Mouse (Mus musculus): ENCODE measurements around the gene Tex2. TPM values are rescaled to one million over a fixed set of nuclear protein-coding genes. Genes with fewer than 3 reads are reported as not detected.

Gene Tex2
- polyA plus RNA-seq, 1 experiment from 2014 or later, result 14.2 TPM

DNA sequence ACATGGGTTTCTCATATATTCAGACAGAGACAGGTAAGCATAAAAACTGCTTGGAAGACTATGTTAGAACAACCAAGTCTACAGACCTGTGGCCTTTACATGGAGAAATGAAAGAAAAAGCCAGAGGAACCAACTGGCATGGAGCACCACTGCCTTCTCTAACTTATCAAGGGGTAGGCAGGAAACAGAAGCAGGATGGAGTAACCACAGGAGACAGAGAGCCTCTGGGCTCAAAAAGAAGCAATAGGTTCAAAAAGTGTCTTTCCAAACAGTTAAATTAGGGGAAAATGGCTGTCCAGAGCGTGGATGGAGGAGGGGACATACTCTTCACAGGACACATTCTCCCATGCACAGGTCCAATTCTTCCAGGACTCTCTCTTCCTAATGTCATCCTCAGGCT, 141.6 kb downstream of the Tex2 start:
- Histone ChIP-seq H3K27ac (ENCODE audit: low read length) (0 out of 2 replicates have a peak overlapping the region, but pooled peaks have one; percentile 7), H3K4me1 (ENCODE audit: control insufficient read depth, insufficient read depth, low read length) (no peaks in the 10 kb centered on the region), H3K4me2 (ENCODE audit: low read depth, low read length) (no peak overlapping the region), H3K36me3 (ENCODE audit: control insufficient read depth, insufficient read depth) (no peaks in the 10 kb centered on the region), H3K27me3 (ENCODE audit: control insufficient read depth, insufficient read depth, low read length) (no peaks in the 10 kb centered on the region), H3K9ac (ENCODE audit: low read length) (no peak overlapping the region), H3K4me3 (ENCODE audit: low read length) (no peak overlapping the region), H3K9me3 (replicated peaks; ENCODE audit: control insufficient read depth, low read length) (no peaks in the 10 kb centered on the region)
- ATAC-seq (replicated peaks; ENCODE audit: extremely low read depth, insufficient read depth, low FRiP score), result no peak
- 80% methylated on average over 1 of the region's 1 CpGs for WGBS

DNA sequence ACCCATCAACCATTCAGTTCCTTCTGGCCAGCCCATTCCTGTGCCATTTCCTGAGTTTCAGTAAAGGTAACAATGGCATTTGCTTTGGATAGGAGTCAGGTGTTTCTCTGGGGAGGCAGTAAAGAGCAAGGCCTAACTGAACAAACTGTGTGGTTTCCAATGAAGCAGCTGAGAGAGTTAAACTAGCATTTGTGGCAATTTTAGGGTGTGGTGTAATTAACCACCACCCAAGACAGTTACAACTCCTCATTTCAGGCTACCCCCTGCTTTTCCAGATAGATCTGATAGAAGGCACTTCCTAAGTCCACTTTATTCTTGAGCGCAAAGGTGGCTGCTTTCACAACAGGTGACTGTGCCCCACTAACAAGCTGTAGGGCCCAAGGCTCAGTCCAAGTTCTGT, 144.7 kb downstream of the Tex2 start:
- Histone ChIP-seq H3K27ac (ENCODE audit: low read length) (no peak overlapping the region), H3K9me3 (replicated peaks; ENCODE audit: control insufficient read depth, low read length) (no peaks in the 10 kb centered on the region), H3K27me3 (ENCODE audit: control insufficient read depth, insufficient read depth, low read length) (no peaks in the 10 kb centered on the region), H3K9ac (ENCODE audit: low read length) (no peak overlapping the region), H3K4me3 (ENCODE audit: low read length) (no peak overlapping the region), H3K4me1 (ENCODE audit: control insufficient read depth, insufficient read depth, low read length) (peaks cover 3% of the 10 kb centered on the region; the same call in 1 of the 2 replicates), H3K36me3 (ENCODE audit: control insufficient read depth, insufficient read depth) (no peaks in the 10 kb centered on the region), H3K4me2 (ENCODE audit: low read depth, low read length) (no peak overlapping the region)
- ATAC-seq (replicated peaks; ENCODE audit: extremely low read depth, insufficient read depth, low FRiP score), result no peak
- 84% methylated on average over 1 of the region's 1 CpGs for WGBS

DNA sequence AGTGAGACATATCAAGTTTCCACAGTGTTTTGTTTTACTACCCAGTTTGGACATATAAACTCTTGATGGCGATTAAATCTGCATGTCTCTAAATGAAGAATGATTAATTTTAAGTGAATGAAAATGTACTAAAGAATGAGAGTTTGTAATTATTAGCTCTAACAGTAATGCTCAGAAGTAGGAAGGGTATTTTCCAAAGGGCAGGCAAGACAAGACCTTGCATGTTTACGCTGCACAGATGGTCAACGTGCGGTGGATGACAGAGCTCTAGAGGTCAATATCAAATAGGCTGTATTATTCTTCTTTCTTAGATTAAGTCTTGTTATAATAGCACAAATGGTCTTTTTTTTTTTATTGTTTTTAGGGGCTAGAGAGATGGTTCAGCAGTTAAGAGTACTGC, 147.3 kb downstream of the Tex2 start:
- Histone ChIP-seq H3K36me3 (ENCODE audit: control insufficient read depth, insufficient read depth) (no peaks in the 10 kb centered on the region), H3K4me2 (ENCODE audit: low read depth, low read length) (no peak overlapping the region), H3K27me3 (ENCODE audit: control insufficient read depth, insufficient read depth, low read length) (no peaks in the 10 kb centered on the region), H3K27ac (ENCODE audit: low read length) (no peak overlapping the region), H3K4me1 (ENCODE audit: control insufficient read depth, insufficient read depth, low read length) (peaks cover 17% of the 10 kb centered on the region), H3K4me3 (ENCODE audit: low read length) (no peak overlapping the region), H3K9me3 (replicated peaks; ENCODE audit: control insufficient read depth, low read length) (no peaks in the 10 kb centered on the region), H3K9ac (ENCODE audit: low read length) (no peak overlapping the region)
- ATAC-seq (replicated peaks; ENCODE audit: extremely low read depth, insufficient read depth, low FRiP score), result no peak
- 88% methylated on average over 4 of the region's 4 CpGs for WGBS

DNA sequence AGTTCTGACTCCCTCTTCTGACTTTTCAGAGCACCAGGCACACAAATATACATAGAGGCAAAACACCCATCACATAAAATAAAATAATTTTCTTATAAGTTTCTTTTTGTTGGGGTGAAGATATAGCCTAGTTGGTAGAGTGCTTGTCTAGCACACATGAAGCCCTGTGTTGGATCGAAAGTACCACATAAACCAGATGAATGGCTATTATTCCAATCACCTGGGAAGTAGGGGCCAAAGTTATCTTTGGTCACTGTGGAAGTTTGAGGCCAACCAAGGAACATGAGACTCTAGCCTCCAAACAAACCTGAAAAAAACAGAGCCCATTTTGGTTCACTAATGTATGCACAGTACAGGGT, 147.7 kb downstream of the Tex2 start:
- ATAC-seq (replicated peaks; ENCODE audit: extremely low read depth, insufficient read depth, low FRiP score), result no peak
- no peaks in the 10 kb centered on the region for H3K27me3 ChIP-seq (ENCODE audit: control insufficient read depth, insufficient read depth, low read length)
- WGBS, result 95% methylated on average over 1 of the region's 1 CpGs
- no peak overlapping the region for H3K4me3 ChIP-seq (ENCODE audit: low read length)
- H3K4me2 ChIP-seq (ENCODE audit: low read depth, low read length), result no peak overlapping the region
- H3K9me3 ChIP-seq (replicated peaks; ENCODE audit: control insufficient read depth, low read length), result no peaks in the 10 kb centered on the region
- no peak overlapping the region for H3K27ac ChIP-seq (ENCODE audit: low read length)
- no peak overlapping the region for H3K9ac ChIP-seq (ENCODE audit: low read length)
- H3K36me3 ChIP-seq (ENCODE audit: control insufficient read depth, insufficient read depth), result no peaks in the 10 kb centered on the region
- peaks cover 17% of the 10 kb centered on the region for H3K4me1 ChIP-seq (ENCODE audit: control insufficient read depth, insufficient read depth, low read length)

GRCm38 (mm10) chr11:106464681-106465544, 148.3 kb downstream of the Tex2 start:
- H3K4me2 ChIP-seq (ENCODE audit: low read depth, low read length), result no peak overlapping the region

DNA sequence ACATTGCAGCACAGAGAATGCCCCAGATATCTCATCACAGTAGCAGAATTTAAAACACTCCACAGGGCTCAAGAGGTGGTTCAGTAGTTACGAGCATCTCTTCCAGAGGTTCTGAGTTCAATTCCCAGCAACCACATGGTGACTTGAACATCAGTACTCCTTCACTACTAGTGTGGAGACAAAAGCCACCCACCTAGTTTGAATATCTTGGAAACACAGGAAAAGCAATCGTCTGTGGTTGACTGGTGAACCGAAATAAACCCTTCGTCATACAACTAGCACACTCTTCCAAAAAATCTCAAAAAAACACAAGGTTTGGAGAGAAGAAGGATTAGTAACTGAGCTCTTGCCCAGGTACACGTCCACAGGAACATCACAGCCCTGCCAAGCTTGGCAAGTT, 149.4 kb downstream of the Tex2 start:
- Histone ChIP-seq H3K9ac (ENCODE audit: low read length) (no peak overlapping the region), H3K9me3 (replicated peaks; ENCODE audit: control insufficient read depth, low read length) (no peaks in the 10 kb centered on the region), H3K4me2 (ENCODE audit: low read depth, low read length) (no peak overlapping the region), H3K4me1 (ENCODE audit: control insufficient read depth, insufficient read depth, low read length) (peaks cover 17% of the 10 kb centered on the region), H3K27me3 (ENCODE audit: control insufficient read depth, insufficient read depth, low read length) (no peaks in the 10 kb centered on the region), H3K4me3 (ENCODE audit: low read length) (no peak overlapping the region), H3K27ac (ENCODE audit: low read length) (no peak overlapping the region), H3K36me3 (ENCODE audit: control insufficient read depth, insufficient read depth) (no peaks in the 10 kb centered on the region)
- no peak for ATAC-seq (replicated peaks; ENCODE audit: extremely low read depth, insufficient read depth, low FRiP score)
- WGBS, result 70% methylated on average over 5 of the region's 5 CpGs

More at GRCm38 (mm10) chr11:106464681-106465544, 148.3 kb downstream of the Tex2 start:
- no peaks in the 10 kb centered on the region for H3K9me3 ChIP-seq (replicated peaks; ENCODE audit: control insufficient read depth, low read length)
- no peaks in the 10 kb centered on the region for H3K36me3 ChIP-seq (ENCODE audit: control insufficient read depth, insufficient read depth)
- 80% methylated on average over 4 of the region's 4 CpGs for WGBS
- H3K27ac ChIP-seq (ENCODE audit: low read length), result no peak overlapping the region
- H3K4me1 ChIP-seq (ENCODE audit: control insufficient read depth, insufficient read depth, low read length), result peaks cover 17% of the 10 kb centered on the region
- no peaks in the 10 kb centered on the region for H3K27me3 ChIP-seq (ENCODE audit: control insufficient read depth, insufficient read depth, low read length)
- H3K9ac ChIP-seq (ENCODE audit: low read length), result no peak overlapping the region
- no peak for ATAC-seq (replicated peaks; ENCODE audit: extremely low read depth, insufficient read depth, low FRiP score)
- H3K4me3 ChIP-seq (ENCODE audit: low read length), result no peak overlapping the region

GRCm38 (mm10) chr11:106462309-106462708, 150.9 kb downstream of the Tex2 start:
- no peaks in the 10 kb centered on the region for H3K36me3 ChIP-seq (ENCODE audit: control insufficient read depth, insufficient read depth)
- 0 out of 2 replicates have a peak overlapping the region, but pooled peaks have one; percentile 11 for H3K27ac ChIP-seq (ENCODE audit: low read length)
- no peaks in the 10 kb centered on the region for H3K9me3 ChIP-seq (replicated peaks; ENCODE audit: control insufficient read depth, low read length)
- peaks cover 20% of the 10 kb centered on the region for H3K4me1 ChIP-seq (ENCODE audit: control insufficient read depth, insufficient read depth, low read length)
- H3K4me3 ChIP-seq (ENCODE audit: low read length), result no peak overlapping the region
- no peak overlapping the region for H3K4me2 ChIP-seq (ENCODE audit: low read depth, low read length)
- H3K9ac ChIP-seq (ENCODE audit: low read length), result no peak overlapping the region
- 38% methylated on average over 3 of the region's 3 CpGs for WGBS
- no peaks in the 10 kb centered on the region for H3K27me3 ChIP-seq (ENCODE audit: control insufficient read depth, insufficient read depth, low read length)
- ATAC-seq (replicated peaks; ENCODE audit: extremely low read depth, insufficient read depth, low FRiP score), result no peak

- Histone ChIP-seq H3K27ac (ENCODE audit: low read length) (no peak overlapping the region), H3K36me3 (ENCODE audit: control insufficient read depth, insufficient read depth) (no peaks in the 10 kb centered on the region), H3K9ac (ENCODE audit: low read length) (no peak overlapping the region), H3K9me3 (replicated peaks; ENCODE audit: control insufficient read depth, low read length) (no peaks in the 10 kb centered on the region), H3K4me3 (ENCODE audit: low read length) (no peak overlapping the region), H3K4me1 (ENCODE audit: control insufficient read depth, insufficient read depth, low read length) (peaks cover 19% of the 10 kb centered on the region), H3K27me3 (ENCODE audit: control insufficient read depth, insufficient read depth, low read length) (no peaks in the 10 kb centered on the region), H3K4me2 (ENCODE audit: low read depth, low read length) (no peak overlapping the region)
- ATAC-seq (replicated peaks; ENCODE audit: extremely low read depth, insufficient read depth, low FRiP score), result no peak
- WGBS, result 76% methylated on average over 5 of the region's 5 CpGs
Observed at GRCm38 (mm10) chr11:106461145-106461932, 151.9 kb downstream of the Tex2 start.

- WGBS, result 78% methylated on average over 1 of the region's 1 CpGs
- H3K4me3 ChIP-seq (ENCODE audit: low read length), result no peak overlapping the region
- ATAC-seq (replicated peaks; ENCODE audit: extremely low read depth, insufficient read depth, low FRiP score), result no peak
- H3K9ac ChIP-seq (ENCODE audit: low read length), result no peak overlapping the region
- no peak overlapping the region for H3K27ac ChIP-seq (ENCODE audit: low read length)
- no peaks in the 10 kb centered on the region for H3K9me3 ChIP-seq (replicated peaks; ENCODE audit: control insufficient read depth, low read length)
- no peaks in the 10 kb centered on the region for H3K36me3 ChIP-seq (ENCODE audit: control insufficient read depth, insufficient read depth)
- no peak overlapping the region for H3K4me2 ChIP-seq (ENCODE audit: low read depth, low read length)
- H3K4me1 ChIP-seq (ENCODE audit: control insufficient read depth, insufficient read depth, low read length), result peaks cover 17% of the 10 kb centered on the region
- H3K27me3 ChIP-seq (ENCODE audit: control insufficient read depth, insufficient read depth, low read length), result no peaks in the 10 kb centered on the region
Observed at GRCm38 (mm10) chr11:106460671-106461070, 152.6 kb downstream of the Tex2 start.
